Mouse (Mus musculus) small intestine, adult 2 months (tissue): ENCODE results near the gene Chst8.

Experiments
- CTCF ChIP-seq: fragments of 200-500 bp; IDR thresholded peaks from 2 replicates; pipeline ENCODE4 v1.5.1; 2012; ENCODE audit warnings: low read depth, mild to moderate bottlenecking, control low read depth, inconsistent platforms, low read length, moderate library complexity, mixed read lengths; ENCODE audit not compliant: insufficient replicate concordance, insufficient read length; ENCODE audit errors: extremely low read depth
- POLR2A ChIP-seq: fragments of 200-500 bp; IDR thresholded peaks from 2 replicates; pipeline ENCODE4 v1.6.1; 2012; ENCODE audit warnings: low read depth, mild to moderate bottlenecking, control low read depth, inconsistent platforms, low read length, moderate library complexity

DNA sequence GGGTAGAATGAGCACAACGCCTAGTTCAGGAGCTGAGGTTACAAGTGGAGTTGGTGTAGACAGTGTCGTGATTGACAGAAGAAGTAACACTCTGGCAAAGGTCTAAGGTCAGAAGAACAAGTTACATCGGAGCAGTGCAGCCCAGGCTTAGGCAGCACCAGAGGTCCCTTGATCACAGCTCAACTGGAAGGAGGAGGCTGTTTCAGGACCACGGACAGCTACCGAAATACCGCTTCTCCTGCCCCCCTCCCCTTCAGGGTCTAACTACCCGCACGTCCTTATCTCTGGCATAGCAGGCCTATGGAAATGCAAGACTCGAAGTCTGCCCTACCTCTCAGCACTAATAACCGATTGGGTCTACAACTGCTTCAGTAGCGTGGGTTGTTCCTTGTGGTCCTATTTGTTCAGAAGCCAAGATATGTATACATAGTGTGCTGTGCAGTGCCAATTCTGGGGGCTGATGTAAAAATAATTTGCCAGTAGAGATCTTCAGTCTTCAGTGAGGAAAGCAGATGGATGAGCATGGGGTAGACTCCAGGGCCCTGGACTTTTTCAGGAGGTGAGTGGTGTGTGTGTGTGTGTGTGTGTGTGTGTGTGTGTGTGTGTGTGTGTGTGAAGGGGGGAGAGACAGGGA is 109.7 kb downstream of the Chst8 start:
- TF ChIP-seq CTCF: no peak
- no peak for TF ChIP-seq POLR2A
